Mouse (Mus musculus) C3H10T1/2 (cell line): ENCODE data around the gene Patj. TPM values are rescaled to one million over a fixed set of nuclear protein-coding genes. Genes with fewer than 3 reads are reported as not detected.

Source experiments
- polyA plus RNA-seq, 2 experiments: library from polyadenylated mRNA; unstranded; fragments of >200 nt; fragmentation: generic; extraction: Trizol; gene quantifications; one replicate each; pipeline ENCODE4 v1.2.1; 2012; ENCODE audit warnings: missing spikeins in 2 of 2

Gene Patj
- under 1 TPM; 0.12 to 0.96 TPM for polyA plus RNA-seq

GRCm38 (mm10) chr4:98395690-98396437 is at the start of gene Patj:
Gene Patj, plus strand, starts transcription at chr4:98395785.

DNA sequence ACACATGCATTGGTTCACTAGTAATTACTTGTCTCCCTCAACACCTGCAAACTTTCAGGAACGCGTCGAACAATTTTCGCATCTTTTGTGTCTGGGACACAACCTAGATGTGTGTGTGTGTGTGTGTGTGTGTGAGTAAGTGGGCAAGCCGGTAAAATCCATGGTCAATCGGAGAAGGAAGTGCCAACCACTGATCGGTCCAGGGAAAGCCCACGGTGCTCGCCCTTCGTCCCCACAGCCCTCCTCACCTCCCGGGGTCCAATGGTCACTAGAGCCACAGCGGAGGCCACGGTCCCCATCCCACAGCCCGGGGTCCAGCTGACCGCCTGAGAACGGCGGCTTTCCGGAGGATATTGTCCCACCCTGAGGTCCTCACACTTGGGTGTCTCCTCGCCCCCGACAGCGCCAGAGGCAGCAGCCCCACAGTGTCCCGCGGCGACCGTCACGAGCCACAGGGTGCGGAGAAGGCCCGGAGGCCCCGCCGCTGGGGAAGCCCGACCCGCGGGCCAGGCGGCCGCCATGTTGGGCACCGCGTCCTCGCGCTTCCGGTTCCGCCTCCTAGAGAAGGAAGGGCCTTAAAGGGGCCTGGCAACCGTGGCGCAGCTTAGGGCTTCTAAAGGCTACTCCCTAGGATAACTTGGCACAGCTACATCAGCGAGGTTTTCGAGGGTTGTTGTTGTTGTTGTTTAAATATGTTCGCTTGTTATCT is 12.7 kb upstream of the Patj start, which contains the start of gene Tm2d1:
Gene Tm2d1 (minus strand): TSS at position 591 of the 709 bp plus-strand sequence.

GRCm38 (mm10) chr4:98726590-98727237 is 331.1 kb downstream of the Patj start, which contains the start of gene L1td1:
Gene L1td1, plus strand, starts transcription at chr4:98726734.

Other genes with a start within 250 kb of the Patj start
- gene Tm2d1, start 12.5 kb upstream of the Patj start, polyA plus RNA-seq: 10 to 100 TPM in 1 of 2 experiments, 1 to 10 TPM in 1; 2.6 to 13.9 TPM